Mouse (Mus musculus) midbrain, embryonic 16.5 days (tissue): ENCODE measurements around the gene Gm8281. TPM values are rescaled to one million over a fixed set of nuclear protein-coding genes. Genes with fewer than 3 reads are reported as not detected.
"Not testable (repeated sequence)": the region's sequence is repeated elsewhere in the genome, so short reads cannot be mapped to it uniquely, and the experiment has no call there.

Source experiments
- ATAC-seq: fragments of 200-750 bp; cut with Nextera tagmentation; 2 replicates; pipeline ENCODE4 v1.8.0; 2017; ENCODE audit warnings: moderate TSS enrichment
- H3K27ac ChIP-seq: fragments of 300-500 bp; sonication (generic); 2 replicates; pipeline ENCODE4 v1.5.1; 2014; ENCODE audit warnings: mild to moderate bottlenecking, low read length, mixed read lengths
- H3K27me3 ChIP-seq: fragments of 300-500 bp; sonication (generic); 2 replicates; pipeline ENCODE4 v1.6.1; 2014; ENCODE audit warnings: low read depth, low read length, mixed read lengths; ENCODE audit not compliant: control insufficient read depth, insufficient read depth
- H3K36me3 ChIP-seq: fragments of 300-500 bp; sonication (generic); 2 replicates; pipeline ENCODE4 v1.6.1; 2014; ENCODE audit warnings: mild to moderate bottlenecking, low read length, moderate library complexity, mixed read lengths; ENCODE audit not compliant: control insufficient read depth, insufficient read depth
- H3K4me1 ChIP-seq: fragments of 300-500 bp; sonication (generic); 2 replicates; pipeline ENCODE4 v1.6.1; 2014; ENCODE audit warnings: mild to moderate bottlenecking, low read length, mixed read lengths; ENCODE audit not compliant: control insufficient read depth, insufficient read depth
- H3K4me2 ChIP-seq: fragments of 300-500 bp; sonication (generic); 2 replicates; pipeline ENCODE4 v1.6.1; 2014; ENCODE audit warnings: mild to moderate bottlenecking, low read length, mixed read lengths
- H3K4me3 ChIP-seq: fragments of 300-500 bp; sonication (generic); 2 replicates; pipeline ENCODE4 v1.5.1; 2014; ENCODE audit warnings: low read depth, mild to moderate bottlenecking, low read length, moderate library complexity, mixed read lengths
- H3K9ac ChIP-seq: fragments of 300-500 bp; sonication (generic); 2 replicates; pipeline ENCODE4 v1.6.1; 2014; ENCODE audit warnings: low read depth, low read length, mixed read lengths
- H3K9me3 ChIP-seq: fragments of 300-500 bp; sonication (generic); replicated peaks from 2 replicates; pipeline ENCODE4 v1.6.1; 2014; ENCODE audit warnings: mild to moderate bottlenecking, low read length, mixed read lengths; ENCODE audit not compliant: control insufficient read depth, poor library complexity, severe bottlenecking
- WGBS: fragments of 180-500 bp; shearing (Covaris S2); extraction: QIAGEN DNeasy Blood & Tissue Kit; methylation state at CpG from one replicate; pipeline ENCODE4 v1.1.7; 2014; 5-methylcytosine and 5-hydroxymethylcytosine counted together
- polyA plus RNA-seq: library from polyadenylated mRNA; unstranded; fragments of >200 nt; fragmentation: Nextera tagmentation; extraction: Ambion mirVana; gene quantifications from 2 replicates; pipeline ENCODE4 v1.2.1, GENCODE M21; 2015

Gm8281 gene
- 12.1 and 13.9 TPM in 2 replicates for polyA plus RNA-seq

- ATAC-seq, result not testable (repeated sequence)
- peak within 1 kb of the TSS; percentile 69 for H3K27ac ChIP-seq
These were observed at the start of gene Gm8281 for GRCm38 (mm10) chr14:5070611-5071490. Gm8281 (plus strand) TSS chr14:5071040.

GRCm38 (mm10) chr14:5050329-5050728, 20.5 kb upstream of the Gm8281 start, which contains the start of gene 4930555G01Rik:
4930555G01Rik (plus strand) TSS chr14:5050629.
- not testable (repeated sequence) for H3K9ac ChIP-seq, ATAC-seq, H3K36me3 ChIP-seq, H3K27ac ChIP-seq, H3K4me2 ChIP-seq, H3K4me1 ChIP-seq, H3K4me3 ChIP-seq, H3K27me3 ChIP-seq, H3K9me3 ChIP-seq
- no CpG with 5 or more reads among the region's 3 CpGs for WGBS

More at GRCm38 (mm10) chr14:5070611-5071490, at the start of gene Gm8281:
- peak within 1 kb of the TSS; percentile 48 for H3K4me3 ChIP-seq
- H3K4me2 ChIP-seq, result peak within 1 kb of the TSS; percentile 48
- WGBS, result under 1% methylated on average over 24 of the region's 63 CpGs
- not testable (repeated sequence) for H3K9me3 ChIP-seq, H3K4me1 ChIP-seq, H3K27me3 ChIP-seq, H3K36me3 ChIP-seq
- peak within 1 kb of the TSS; percentile 68 for H3K9ac ChIP-seq

GRCm38 (mm10) chr14:5131219-5131618, 60.4 kb downstream of the Gm8281 start, which contains the start of gene Gm8279:
Gm8279 (plus strand) TSS chr14:5131519.
- not testable (repeated sequence) for H3K36me3 ChIP-seq, ATAC-seq, H3K4me2 ChIP-seq, H3K27me3 ChIP-seq, H3K4me1 ChIP-seq, H3K9me3 ChIP-seq, H3K4me3 ChIP-seq, H3K9ac ChIP-seq, H3K27ac ChIP-seq
- 52% methylated on average over 2 of the region's 2 CpGs for WGBS

Other genes with a start within 250 kb of the Gm8281 start
- gene Gm3269, start 232.9 kb upstream of the Gm8281 start, polyA plus RNA-seq, result not detected in 2 replicates
- gene Gm3264, start 215.5 kb upstream of the Gm8281 start, polyA plus RNA-seq, result 2.9 and 3.8 TPM in 2 replicates
- not detected in 2 replicates for gene Gm3278, start 178.6 kb upstream of the Gm8281 start, polyA plus RNA-seq
- not detected in 2 replicates for gene Gm8297, start 87.1 kb upstream of the Gm8281 start, polyA plus RNA-seq
- gene Gm3298, start 55.1 kb upstream of the Gm8281 start, polyA plus RNA-seq, result 2.2 TPM in 1 of 2 replicates, not detected in the other
- gene 4930555G01Rik, start 20.4 kb upstream of the Gm8281 start, polyA plus RNA-seq, result not detected in 2 replicates
- not detected in 2 replicates for gene Gm8279, start 60.5 kb downstream of the Gm8281 start, polyA plus RNA-seq
- gene Gm3317, start 93.5 kb downstream of the Gm8281 start, polyA plus RNA-seq, result not detected in 2 replicates
- not detected in 2 replicates for gene Gm8271, start 114.8 kb downstream of the Gm8281 start, polyA plus RNA-seq
- 0.35 TPM in 1 of 2 replicates, not detected in the other for gene Gm3526, start 189.5 kb downstream of the Gm8281 start, polyA plus RNA-seq